Mouse (Mus musculus): Measurements from ENCODE around the gene Znhit3. TPM values are rescaled to one million over a fixed set of nuclear protein-coding genes. Genes with fewer than 3 reads are reported as not detected.

Znhit3 gene
- polyA plus RNA-seq, 1 experiment = 44.7 TPM

- WGBS = 91% methylated on average over 3 of the region's 3 CpGs
- H3K4me1 ChIP-seq (ENCODE audit: control insufficient read depth, insufficient read depth, low read length) = peaks cover 7% of the 10 kb centered on the region
- no peak overlapping the region for H3K4me3 ChIP-seq (replicated peaks; ENCODE audit: insufficient read depth, low read depth, low read length)
- no peaks in the 10 kb centered on the region for H3K27me3 ChIP-seq (ENCODE audit: control insufficient read depth, insufficient read depth, low read length)
- H3K27ac ChIP-seq (ENCODE audit: insufficient read depth, low read length) = no peak overlapping the region
- TF ChIP-seq POLR2A (IDR thresholded peaks at IDR 0.05; ENCODE audit: borderline replicate concordance, insufficient read depth, low read length) (no peak), CTCF (IDR thresholded peaks at IDR 0.05; ENCODE audit: borderline replicate concordance, insufficient read depth, low read depth, low read length) (no peak)
- no peak for DNase-seq
Observed at GRCm38 (mm10) chr11:84945841-84946240, 29.7 kb upstream of the Znhit3 start.

- Histone ChIP-seq H3K27me3 (ENCODE audit: control insufficient read depth, insufficient read depth, low read length) (no peaks in the 10 kb centered on the region), H3K27ac (ENCODE audit: insufficient read depth, low read length) (no peak overlapping the region)
Observed at GRCm38 (mm10) chr11:84944639-84945435, 28.7 kb upstream of the Znhit3 start.

GRCm38 (mm10) chr11:84943948-84944347 lies 27.8 kb upstream of the Znhit3 start:
- peaks cover 7% of the 10 kb centered on the region for H3K4me1 ChIP-seq (ENCODE audit: control insufficient read depth, insufficient read depth, low read length)
- no peaks in the 10 kb centered on the region for H3K27me3 ChIP-seq (ENCODE audit: control insufficient read depth, insufficient read depth, low read length)
- DNase-seq = no peak
- TF ChIP-seq POLR2A (IDR thresholded peaks at IDR 0.05; ENCODE audit: borderline replicate concordance, insufficient read depth, low read length) = no peak
- no peak for TF ChIP-seq CTCF (IDR thresholded peaks at IDR 0.05; ENCODE audit: borderline replicate concordance, insufficient read depth, low read depth, low read length)
- no peak overlapping the region for H3K27ac ChIP-seq (ENCODE audit: insufficient read depth, low read length)
- H3K4me3 ChIP-seq (replicated peaks; ENCODE audit: insufficient read depth, low read depth, low read length) = no peak overlapping the region
- WGBS = 33% methylated on average over 15 of the region's 15 CpGs

More at GRCm38 (mm10) chr11:84944639-84945435, 28.7 kb upstream of the Znhit3 start:
- Histone ChIP-seq H3K4me1 (ENCODE audit: control insufficient read depth, insufficient read depth, low read length) (peaks cover 7% of the 10 kb centered on the region), H3K4me3 (replicated peaks; ENCODE audit: insufficient read depth, low read depth, low read length) (no peak overlapping the region)
- WGBS = 57% methylated on average over 12 of the region's 12 CpGs
- TF ChIP-seq POLR2A (IDR thresholded peaks at IDR 0.05; ENCODE audit: borderline replicate concordance, insufficient read depth, low read length) (no peak), CTCF (IDR thresholded peaks at IDR 0.05; ENCODE audit: borderline replicate concordance, insufficient read depth, low read depth, low read length) (no peak)
- DNase-seq = no peak

GRCm38 (mm10) chr11:84940140-84940539 lies 24.0 kb upstream of the Znhit3 start:
- H3K27me3 ChIP-seq (ENCODE audit: control insufficient read depth, insufficient read depth, low read length) = no peaks in the 10 kb centered on the region
- no peak overlapping the region for H3K4me3 ChIP-seq (replicated peaks; ENCODE audit: insufficient read depth, low read depth, low read length)
- H3K4me1 ChIP-seq (ENCODE audit: control insufficient read depth, insufficient read depth, low read length) = peaks cover 7% of the 10 kb centered on the region; the same call in 1 of the 2 replicates
- H3K27ac ChIP-seq (ENCODE audit: insufficient read depth, low read length) = no peak overlapping the region
- TF ChIP-seq POLR2A (IDR thresholded peaks at IDR 0.05; ENCODE audit: borderline replicate concordance, insufficient read depth, low read length) = no peak
- TF ChIP-seq CTCF (IDR thresholded peaks at IDR 0.05; ENCODE audit: borderline replicate concordance, insufficient read depth, low read depth, low read length) = no peak
- no peak for DNase-seq
- 42% methylated on average over 10 of the region's 10 CpGs for WGBS

GRCm38 (mm10) chr11:84939508-84940053 lies 23.4 kb upstream of the Znhit3 start:
- 34% methylated on average over 8 of the region's 8 CpGs for WGBS

GRCm38 (mm10) chr11:84932261-84932660 lies 16.1 kb upstream of the Znhit3 start:
- WGBS = 19% methylated on average over 6 of the region's 6 CpGs
- H3K27ac ChIP-seq (ENCODE audit: insufficient read depth, low read length) = no peak overlapping the region
- no peaks in the 10 kb centered on the region for H3K27me3 ChIP-seq (ENCODE audit: control insufficient read depth, insufficient read depth, low read length)
- no peaks in the 10 kb centered on the region for H3K4me1 ChIP-seq (ENCODE audit: control insufficient read depth, insufficient read depth, low read length)
- no peak overlapping the region for H3K4me3 ChIP-seq (replicated peaks; ENCODE audit: insufficient read depth, low read depth, low read length)
- TF ChIP-seq POLR2A (IDR thresholded peaks at IDR 0.05; ENCODE audit: borderline replicate concordance, insufficient read depth, low read length) (no peak), CTCF (IDR thresholded peaks at IDR 0.05; ENCODE audit: borderline replicate concordance, insufficient read depth, low read depth, low read length) (no peak)
- no peak for DNase-seq

More at GRCm38 (mm10) chr11:84939508-84940053, 23.4 kb upstream of the Znhit3 start:
- no peak overlapping the region for H3K4me3 ChIP-seq (replicated peaks; ENCODE audit: insufficient read depth, low read depth, low read length)
- H3K4me1 ChIP-seq (ENCODE audit: control insufficient read depth, insufficient read depth, low read length) = peaks cover 7% of the 10 kb centered on the region; the same call in 1 of the 2 replicates
- TF ChIP-seq POLR2A (IDR thresholded peaks at IDR 0.05; ENCODE audit: borderline replicate concordance, insufficient read depth, low read length) (no peak), CTCF (IDR thresholded peaks at IDR 0.05; ENCODE audit: borderline replicate concordance, insufficient read depth, low read depth, low read length) (no peak)
- no peaks in the 10 kb centered on the region for H3K27me3 ChIP-seq (ENCODE audit: control insufficient read depth, insufficient read depth, low read length)
- no peak for DNase-seq
- no peak overlapping the region for H3K27ac ChIP-seq (ENCODE audit: insufficient read depth, low read length)

- 81% methylated on average over 8 of the region's 8 CpGs for WGBS
- no peak for DNase-seq
Observed at GRCm38 (mm10) chr11:84920981-84921380, 4.8 kb upstream of the Znhit3 start.

GRCm38 (mm10) chr11:84919951-84920350 lies 3.8 kb upstream of the Znhit3 start:
- H3K4me1 ChIP-seq (ENCODE audit: control insufficient read depth, insufficient read depth, low read length) = no peaks in the 10 kb centered on the region; the same call in 1 of the 2 replicates
- no peaks in the 10 kb centered on the region for H3K27me3 ChIP-seq (ENCODE audit: control insufficient read depth, insufficient read depth, low read length)
- TF ChIP-seq POLR2A (IDR thresholded peaks at IDR 0.05; ENCODE audit: borderline replicate concordance, insufficient read depth, low read length) (no peak), CTCF (IDR thresholded peaks at IDR 0.05; ENCODE audit: borderline replicate concordance, insufficient read depth, low read depth, low read length) (no peak)
- 77% methylated on average over 7 of the region's 7 CpGs for WGBS
- H3K4me3 ChIP-seq (replicated peaks; ENCODE audit: insufficient read depth, low read depth, low read length) = no peak overlapping the region
- no peak for DNase-seq
- H3K27ac ChIP-seq (ENCODE audit: insufficient read depth, low read length) = no peak overlapping the region

More at GRCm38 (mm10) chr11:84920981-84921380, 4.8 kb upstream of the Znhit3 start:
- H3K4me3 ChIP-seq (replicated peaks; ENCODE audit: insufficient read depth, low read depth, low read length) = no peak overlapping the region
- H3K27me3 ChIP-seq (ENCODE audit: control insufficient read depth, insufficient read depth, low read length) = no peaks in the 10 kb centered on the region
- H3K4me1 ChIP-seq (ENCODE audit: control insufficient read depth, insufficient read depth, low read length) = no peaks in the 10 kb centered on the region; the same call in 1 of the 2 replicates
- no peak overlapping the region for H3K27ac ChIP-seq (ENCODE audit: insufficient read depth, low read length)
- no peak for TF ChIP-seq POLR2A (IDR thresholded peaks at IDR 0.05; ENCODE audit: borderline replicate concordance, insufficient read depth, low read length)

All from cerebellum, adult 2 months (tissue).